Mouse (Mus musculus) stomach, postnatal 0 days (tissue): ENCODE results near the gene Ccnd3.

ENCODE experiments used
- CTCF ChIP-seq: IDR thresholded peaks from 2 replicates; pipeline ENCODE4 v1.5.1; 2016; ENCODE audit warnings: antibody characterized with exemption, low read depth, mild to moderate bottlenecking, moderate library complexity
- EP300 ChIP-seq: optimal IDR thresholded peaks from 2 replicates; pipeline ENCODE3; 2016; ENCODE audit warnings: antibody characterized with exemption

- TF ChIP-seq EP300 (no peak), CTCF (no peak)
These were observed 37.2 kb upstream of the Ccnd3 start for GRCm38 (mm10) chr17:47467659-47468058.
